Mouse (Mus musculus): ENCODE data around the gene Slc25a43.
"Not testable (repeated sequence)": the region's sequence is repeated elsewhere in the genome, so short reads cannot be mapped to it uniquely, and the experiment has no call there.

Gene Slc25a43

GRCm38 (mm10) chrX:36789360-36789759 lies 45.9 kb downstream of the Slc25a43 start:
- no peak for ATAC-seq (ENCODE audit: low TSS enrichment)

GRCm38 (mm10) chrX:36794571-36794970 lies 51.1 kb downstream of the Slc25a43 start:
- no peak for ATAC-seq (ENCODE audit: low TSS enrichment)

GRCm38 (mm10) chrX:36795424-36796162 lies 52.1 kb downstream of the Slc25a43 start, which contains the start of gene Slc25a5:
Slc25a5 (plus strand) TSS chrX:36795651.
- peak; percentile 95 for ATAC-seq (ENCODE audit: low TSS enrichment)

GRCm38 (mm10) chrX:36796163-36796581 lies 52.7 kb downstream of the Slc25a43 start:
- peak; percentile 85 for ATAC-seq (ENCODE audit: low TSS enrichment)

- not testable (repeated sequence) for ATAC-seq (ENCODE audit: low TSS enrichment)
These were observed 53.3 kb downstream of the Slc25a43 start for GRCm38 (mm10) chrX:36796734-36797133.

GRCm38 (mm10) chrX:36799131-36799879 lies 55.8 kb downstream of the Slc25a43 start:
- no peak for ATAC-seq (ENCODE audit: low TSS enrichment)

- no peak for ATAC-seq (ENCODE audit: low TSS enrichment)
These were observed 59.7 kb downstream of the Slc25a43 start for GRCm38 (mm10) chrX:36803189-36803588.

GRCm38 (mm10) chrX:36804196-36804595 lies 60.7 kb downstream of the Slc25a43 start:
- no peak for ATAC-seq (ENCODE audit: low TSS enrichment)

GRCm38 (mm10) chrX:36805466-36806235 lies 62.2 kb downstream of the Slc25a43 start:
- ATAC-seq (ENCODE audit: low TSS enrichment): no peak

GRCm38 (mm10) chrX:36807360-36808317 lies 64.2 kb downstream of the Slc25a43 start:
- ATAC-seq (ENCODE audit: low TSS enrichment): peak; percentile 96

- no peak for ATAC-seq (ENCODE audit: low TSS enrichment)
These were observed 64.8 kb downstream of the Slc25a43 start for GRCm38 (mm10) chrX:36808318-36808683.

- ATAC-seq (ENCODE audit: low TSS enrichment): no peak
These were observed 67.9 kb downstream of the Slc25a43 start for GRCm38 (mm10) chrX:36811377-36811776.

GRCm38 (mm10) chrX:36814161-36814836 lies 70.8 kb downstream of the Slc25a43 start:
- no peak for ATAC-seq (ENCODE audit: low TSS enrichment)

GRCm38 (mm10) chrX:36815022-36815421 lies 71.6 kb downstream of the Slc25a43 start:
- no peak for ATAC-seq (ENCODE audit: low TSS enrichment)

- no peak for ATAC-seq (ENCODE audit: low TSS enrichment)
These were observed 72.0 kb downstream of the Slc25a43 start for GRCm38 (mm10) chrX:36815439-36815838.

GRCm38 (mm10) chrX:36816368-36816899 lies 73.0 kb downstream of the Slc25a43 start:
- ATAC-seq (ENCODE audit: low TSS enrichment): no peak

GRCm38 (mm10) chrX:36816953-36817441 lies 73.5 kb downstream of the Slc25a43 start:
- 0 out of 2 replicates have a peak, but pooled peaks have one; percentile 23 for ATAC-seq (ENCODE audit: low TSS enrichment)

- ATAC-seq (ENCODE audit: low TSS enrichment): no peak
These were observed 76.1 kb downstream of the Slc25a43 start for GRCm38 (mm10) chrX:36819575-36819974.

- ATAC-seq (ENCODE audit: low TSS enrichment): peak; percentile 64
These were observed 76.7 kb downstream of the Slc25a43 start for GRCm38 (mm10) chrX:36820201-36820600.
